Mouse (Mus musculus): ENCODE measurements around the gene Kcnh4. TPM values are rescaled to one million over a fixed set of nuclear protein-coding genes. Genes with fewer than 3 reads are reported as not detected.

The Kcnh4 gene
- total and polyA plus RNA-seq, 3 experiments = not detected

DNA sequence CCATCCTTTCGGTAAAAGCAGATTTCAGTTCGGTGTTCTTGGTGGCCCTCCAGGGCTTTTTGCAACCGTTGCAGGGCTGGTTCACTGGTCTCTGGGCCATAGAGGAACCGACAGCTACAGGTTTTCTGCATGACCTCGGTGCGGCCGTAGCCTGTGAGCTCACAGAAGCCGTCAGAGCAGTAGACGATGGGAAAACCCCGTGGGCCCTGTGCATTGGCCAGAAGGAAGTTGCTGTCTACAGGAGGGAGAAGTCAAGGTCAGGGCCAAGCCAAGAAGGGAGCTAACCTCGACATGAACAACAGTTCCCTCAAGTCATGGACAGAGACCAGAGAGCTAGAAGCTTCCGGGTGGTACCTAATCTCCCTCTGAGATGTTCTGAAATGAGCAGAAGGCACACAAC, 2.2 kb downstream of the Kcnh4 start:
- Histone ChIP-seq H3K9me3 (replicated peaks) (no peaks in the 10 kb centered on the region), H3K36me3 (replicated peaks) (no peaks in the 10 kb centered on the region), H3K4me1 (ENCODE audit: insufficient read depth, low read depth, low read length) (peaks cover 29% of the 10 kb centered on the region), H3K4me3 (ENCODE audit: low read depth, low read length) (no peak overlapping the region), H3K27me3 (ENCODE audit: insufficient read depth, low read length) (peaks cover 80% of the 10 kb centered on the region)
- DNase-seq (ENCODE audit: low spot score) (no peak), ATAC-seq (ENCODE audit: extremely low read depth, insufficient number of reproducible peaks, low FRiP score, poor library complexity, severe bottlenecking) (no peak)
- no peak for TF ChIP-seq GATA1 (IDR thresholded peaks at IDR 0.05; ENCODE audit: borderline replicate concordance, low read length)
- TF ChIP-seq TAL1 (conservative IDR thresholded peaks at IDR 0.05; ENCODE audit: low read depth, low read length) = no peak
- TF ChIP-seq CTCF (IDR thresholded peaks at IDR 0.05; ENCODE audit: low read depth, low read length) = no peak
- no peak for TF ChIP-seq GATA2 (IDR thresholded peaks at IDR 0.05; ENCODE audit: borderline replicate concordance, low read depth, low read length)
- no peak for TF ChIP-seq POLR2AphosphoS5 (IDR thresholded peaks at IDR 0.05; ENCODE audit: insufficient replicate concordance, low read depth, low read length)

DNA sequence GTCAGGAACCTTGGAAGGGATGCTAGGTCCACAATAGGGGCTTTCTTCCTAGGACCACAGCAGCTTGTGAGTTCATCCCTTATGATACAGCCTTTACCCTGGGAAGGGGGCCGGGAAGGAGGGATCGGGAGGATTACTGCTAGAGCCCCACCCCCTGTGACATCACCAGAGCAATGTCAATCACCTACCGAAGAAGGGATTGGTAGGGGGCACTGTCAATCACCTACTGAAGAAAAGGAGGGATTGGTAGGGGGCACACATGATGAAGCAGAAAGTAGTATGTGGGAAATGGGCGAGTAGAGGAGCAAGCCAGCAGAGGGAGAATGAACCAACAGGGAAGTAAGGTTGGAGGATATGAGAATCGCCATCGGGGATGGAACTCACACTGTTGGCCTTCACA, 3.3 kb downstream of the Kcnh4 start:
- DNase-seq (ENCODE audit: low spot score) (no peak), ATAC-seq (ENCODE audit: extremely low read depth, insufficient number of reproducible peaks, low FRiP score, poor library complexity, severe bottlenecking) (no peak)
- Histone ChIP-seq H3K9me3 (replicated peaks) (no peaks in the 10 kb centered on the region), H3K36me3 (replicated peaks) (no peaks in the 10 kb centered on the region), H3K4me3 (ENCODE audit: low read depth, low read length) (no peak overlapping the region), H3K4me1 (ENCODE audit: insufficient read depth, low read depth, low read length) (peaks cover 22% of the 10 kb centered on the region), H3K27me3 (ENCODE audit: insufficient read depth, low read length) (peaks cover 76% of the 10 kb centered on the region)
- no peak for TF ChIP-seq GATA1 (IDR thresholded peaks at IDR 0.05; ENCODE audit: borderline replicate concordance, low read length)
- no peak for TF ChIP-seq POLR2AphosphoS5 (IDR thresholded peaks at IDR 0.05; ENCODE audit: insufficient replicate concordance, low read depth, low read length)
- no peak for TF ChIP-seq CTCF (IDR thresholded peaks at IDR 0.05; ENCODE audit: low read depth, low read length)
- TF ChIP-seq TAL1 (conservative IDR thresholded peaks at IDR 0.05; ENCODE audit: low read depth, low read length) = no peak
- TF ChIP-seq GATA2 (IDR thresholded peaks at IDR 0.05; ENCODE audit: borderline replicate concordance, low read depth, low read length) = no peak

DNA sequence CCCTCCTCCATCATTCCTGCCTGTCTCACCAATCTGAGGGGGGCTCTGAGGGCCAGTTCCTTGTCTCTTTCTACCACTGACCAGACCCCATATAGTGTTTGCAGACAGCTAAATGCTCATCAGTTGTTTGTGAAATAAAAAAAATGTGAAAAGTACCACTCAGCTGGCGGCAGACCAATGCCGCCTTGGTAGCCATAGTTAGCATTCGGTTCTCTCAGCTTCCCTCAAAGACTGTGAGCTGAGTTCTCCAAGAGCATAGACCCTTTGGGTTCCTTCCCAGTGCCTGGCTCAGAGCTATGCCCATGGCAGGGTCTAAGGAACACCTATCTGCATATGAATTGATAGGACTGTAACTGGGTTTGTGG, 5.1 kb downstream of the Kcnh4 start:
- no peak overlapping the region for H3K4me3 ChIP-seq (ENCODE audit: low read depth, low read length)
- no peaks in the 10 kb centered on the region for H3K9me3 ChIP-seq (replicated peaks)
- no peaks in the 10 kb centered on the region for H3K36me3 ChIP-seq (replicated peaks)
- H3K4me1 ChIP-seq (ENCODE audit: insufficient read depth, low read depth, low read length) = peaks cover 16% of the 10 kb centered on the region
- no peak for TF ChIP-seq GATA1 (IDR thresholded peaks at IDR 0.05; ENCODE audit: borderline replicate concordance, low read length)
- H3K27me3 ChIP-seq (ENCODE audit: insufficient read depth, low read length) = peaks cover 66% of the 10 kb centered on the region
- no peak for DNase-seq (ENCODE audit: low spot score)
- ATAC-seq (ENCODE audit: extremely low read depth, insufficient number of reproducible peaks, low FRiP score, poor library complexity, severe bottlenecking) = no peak

DNA sequence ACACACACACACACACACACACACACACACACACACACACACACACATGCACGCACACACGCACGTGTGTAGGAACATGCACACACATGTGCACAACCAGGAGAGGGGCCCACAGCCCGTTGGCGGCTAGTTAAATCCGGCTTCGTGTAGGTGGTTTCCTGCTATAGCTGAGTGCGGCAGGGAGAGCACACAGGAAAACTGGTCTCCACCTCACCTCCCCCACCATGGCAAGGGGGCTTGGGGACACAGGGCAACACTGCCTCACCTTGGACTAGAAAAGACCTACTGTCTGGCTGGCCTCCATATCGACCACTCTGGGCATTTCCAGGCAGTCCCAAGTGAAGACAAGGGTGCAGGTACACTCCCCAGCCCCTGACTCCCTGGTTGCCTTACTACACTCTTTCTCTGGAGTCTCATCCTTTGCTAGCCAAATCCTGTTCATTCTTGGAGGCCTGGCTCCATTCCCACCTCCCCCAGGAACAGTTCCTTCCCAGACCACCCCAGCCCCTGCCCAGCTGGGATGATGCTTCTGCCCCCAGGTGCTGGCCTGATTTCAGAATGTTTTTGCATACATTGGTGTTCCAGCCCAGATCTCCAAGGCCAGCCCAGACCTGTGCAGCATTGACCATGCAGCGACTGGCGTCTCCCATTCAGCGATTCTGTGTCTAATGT, 5.6 kb downstream of the Kcnh4 start:
- Histone ChIP-seq H3K9me3 (replicated peaks) (no peaks in the 10 kb centered on the region), H3K4me1 (ENCODE audit: insufficient read depth, low read depth, low read length) (peaks cover 13% of the 10 kb centered on the region), H3K36me3 (replicated peaks) (peaks cover 3% of the 10 kb centered on the region), H3K4me3 (ENCODE audit: low read depth, low read length) (no peak overlapping the region), H3K27me3 (ENCODE audit: insufficient read depth, low read length) (peaks cover 66% of the 10 kb centered on the region)
- ATAC-seq (ENCODE audit: extremely low read depth, insufficient number of reproducible peaks, low FRiP score, poor library complexity, severe bottlenecking) (no peak), DNase-seq (ENCODE audit: low spot score) (no peak)
- TF ChIP-seq CTCF (IDR thresholded peaks at IDR 0.05; ENCODE audit: low read depth, low read length) (no peak), GATA2 (IDR thresholded peaks at IDR 0.05; ENCODE audit: borderline replicate concordance, low read depth, low read length) (no peak), POLR2AphosphoS5 (IDR thresholded peaks at IDR 0.05; ENCODE audit: insufficient replicate concordance, low read depth, low read length) (no peak), TAL1 (conservative IDR thresholded peaks at IDR 0.05; ENCODE audit: low read depth, low read length) (no peak), GATA1 (IDR thresholded peaks at IDR 0.05; ENCODE audit: borderline replicate concordance, low read length) (no peak)

DNA sequence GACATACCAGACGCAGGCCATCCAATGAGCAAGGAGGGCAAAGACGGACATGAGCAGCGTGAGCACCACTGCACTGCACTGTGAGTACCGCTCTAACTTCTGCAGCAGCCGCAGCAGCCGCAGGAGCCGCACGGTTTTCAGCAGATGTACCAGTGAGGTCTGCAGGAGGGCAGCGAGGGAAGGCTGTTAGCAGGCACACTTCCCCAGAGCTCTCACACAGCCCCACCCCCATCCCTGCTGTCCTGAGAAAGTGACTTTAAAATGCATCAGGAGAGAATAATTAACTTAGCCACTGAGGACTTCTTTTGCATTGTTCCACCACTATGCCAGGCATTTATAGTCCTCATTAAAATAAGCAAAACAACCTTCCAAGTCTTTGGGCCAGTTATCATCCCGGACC, 7.4 kb downstream of the Kcnh4 start:
- TF ChIP-seq GATA1 (IDR thresholded peaks at IDR 0.05; ENCODE audit: borderline replicate concordance, low read length) (no peak), POLR2AphosphoS5 (IDR thresholded peaks at IDR 0.05; ENCODE audit: insufficient replicate concordance, low read depth, low read length) (no peak), TAL1 (conservative IDR thresholded peaks at IDR 0.05; ENCODE audit: low read depth, low read length) (no peak), GATA2 (IDR thresholded peaks at IDR 0.05; ENCODE audit: borderline replicate concordance, low read depth, low read length) (no peak), CTCF (IDR thresholded peaks at IDR 0.05; ENCODE audit: low read depth, low read length) (no peak)
- Histone ChIP-seq H3K36me3 (replicated peaks) (peaks cover 3% of the 10 kb centered on the region), H3K9me3 (replicated peaks) (no peaks in the 10 kb centered on the region), H3K27me3 (ENCODE audit: insufficient read depth, low read length) (peaks cover 62% of the 10 kb centered on the region), H3K4me1 (ENCODE audit: insufficient read depth, low read depth, low read length) (peaks cover 20% of the 10 kb centered on the region), H3K4me3 (ENCODE audit: low read depth, low read length) (no peak overlapping the region)
- ATAC-seq (ENCODE audit: extremely low read depth, insufficient number of reproducible peaks, low FRiP score, poor library complexity, severe bottlenecking) = no peak
- DNase-seq (ENCODE audit: low spot score) = no peak

DNA sequence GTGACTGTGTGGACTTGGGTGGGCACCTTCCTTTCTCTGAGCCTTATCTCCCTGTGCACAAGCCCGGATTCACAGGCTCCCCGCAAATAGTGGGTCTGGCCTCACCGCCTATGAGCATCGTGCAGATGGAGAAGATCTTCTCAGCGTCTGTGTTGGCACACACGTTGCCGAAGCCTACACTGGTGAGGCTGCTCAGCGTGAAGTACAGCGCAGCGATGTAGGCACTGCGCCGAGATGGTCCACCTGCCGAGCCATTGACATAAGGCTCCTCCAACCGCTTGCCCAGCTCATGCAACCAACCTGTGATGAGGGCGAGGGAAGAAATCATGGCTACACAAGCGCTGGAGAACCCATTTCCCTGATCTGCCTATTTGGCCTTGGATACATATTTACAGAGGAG, 9.6 kb downstream of the Kcnh4 start:
- no peak for ATAC-seq (ENCODE audit: extremely low read depth, insufficient number of reproducible peaks, low FRiP score, poor library complexity, severe bottlenecking)
- no peak overlapping the region for H3K4me3 ChIP-seq (ENCODE audit: low read depth, low read length)

More for the DNA sequence above, 9.6 kb downstream of the Kcnh4 start:
- no peak for DNase-seq (ENCODE audit: low spot score)
- peaks cover 3% of the 10 kb centered on the region for H3K36me3 ChIP-seq (replicated peaks)
- TF ChIP-seq POLR2AphosphoS5 (IDR thresholded peaks at IDR 0.05; ENCODE audit: insufficient replicate concordance, low read depth, low read length) (no peak), GATA2 (IDR thresholded peaks at IDR 0.05; ENCODE audit: borderline replicate concordance, low read depth, low read length) (no peak), TAL1 (conservative IDR thresholded peaks at IDR 0.05; ENCODE audit: low read depth, low read length) (no peak), CTCF (IDR thresholded peaks at IDR 0.05; ENCODE audit: low read depth, low read length) (no peak), GATA1 (IDR thresholded peaks at IDR 0.05; ENCODE audit: borderline replicate concordance, low read length) (no peak)
- peaks cover 50% of the 10 kb centered on the region for H3K27me3 ChIP-seq (ENCODE audit: insufficient read depth, low read length)
- H3K9me3 ChIP-seq (replicated peaks) = no peaks in the 10 kb centered on the region
- H3K4me1 ChIP-seq (ENCODE audit: insufficient read depth, low read depth, low read length) = peaks cover 26% of the 10 kb centered on the region

Measured in G1E (cell line).